Mouse (Mus musculus) c-Kit-positive CD71-negative TER-119-negative erythroid progenitor cells, embryonic 14.5 days (primary cell): ENCODE data around the gene Clmn.

Source experiments
- DNase-seq: peaks from one replicate; pipeline ENCODE4 v3.0.0-alpha.2; 2013; ENCODE audit warnings: low read depth

The Clmn gene

GRCm38 (mm10) chr12:104864439-104865165 lies at the start of gene Clmn:
Gene Clmn, minus strand, starts transcription at chr12:104865076.
- DNase-seq, result no peak

GRCm38 (mm10) chr12:104912990-104913389 lies 48.1 kb upstream of the Clmn start:
- DNase-seq, result no peak

DNA sequence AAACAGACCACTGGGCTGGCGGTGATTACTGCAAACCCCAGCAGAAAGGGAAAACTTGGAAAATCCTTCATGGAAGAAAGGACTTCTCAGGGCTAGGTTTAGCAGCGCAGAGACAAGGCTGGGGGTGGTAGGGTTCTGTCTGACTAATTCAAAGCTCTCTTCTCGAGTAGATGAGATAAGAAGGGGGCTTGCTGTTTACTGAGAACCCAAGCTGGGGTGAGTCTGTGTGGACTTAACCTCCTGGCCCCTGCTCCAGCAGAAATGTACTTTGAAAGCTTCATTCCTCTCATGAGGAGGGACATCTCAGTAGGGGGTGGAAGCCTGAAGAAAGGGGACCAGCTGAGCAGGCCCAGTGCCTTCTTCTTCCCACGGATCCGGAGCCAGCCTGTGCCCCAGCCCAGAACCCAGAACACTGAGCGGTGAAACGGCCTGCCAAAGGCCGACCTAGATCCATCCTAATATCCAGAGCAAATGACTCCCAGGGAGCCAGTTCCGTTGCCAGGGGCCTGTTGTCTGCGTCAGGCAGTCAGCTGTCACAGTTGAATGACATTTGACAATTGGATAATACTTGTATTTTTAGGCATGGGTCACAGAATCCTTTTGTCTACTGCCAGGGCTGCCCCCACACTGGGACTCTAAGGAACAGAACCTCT lies 47.5 kb upstream of the Clmn start:
- DNase-seq, result no peak

DNA sequence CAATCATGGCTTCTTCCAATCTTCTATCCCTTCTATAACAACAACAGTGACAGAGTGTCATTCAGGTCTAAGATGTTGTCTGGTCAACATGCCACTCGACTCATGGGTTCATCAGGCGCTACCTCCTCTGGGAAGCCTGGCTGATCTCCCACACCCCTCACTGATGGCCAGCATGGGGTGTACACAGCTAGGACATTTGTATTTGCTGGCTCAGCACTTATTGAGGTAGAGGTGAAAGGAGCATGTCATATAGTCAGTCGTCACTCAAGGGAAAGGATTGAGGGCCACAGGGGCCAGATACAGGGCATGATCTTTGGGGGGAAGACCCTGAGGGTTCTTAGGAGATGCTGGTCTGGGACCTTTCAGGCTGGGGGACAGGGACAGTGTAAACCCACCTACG lies 44.9 kb upstream of the Clmn start:
- DNase-seq, result no peak

GRCm38 (mm10) chr12:104908986-104909385 lies 44.1 kb upstream of the Clmn start:
- DNase-seq, result no peak

- no peak for DNase-seq
These were observed 43.3 kb upstream of the Clmn start for GRCm38 (mm10) chr12:104908024-104908781.

DNA sequence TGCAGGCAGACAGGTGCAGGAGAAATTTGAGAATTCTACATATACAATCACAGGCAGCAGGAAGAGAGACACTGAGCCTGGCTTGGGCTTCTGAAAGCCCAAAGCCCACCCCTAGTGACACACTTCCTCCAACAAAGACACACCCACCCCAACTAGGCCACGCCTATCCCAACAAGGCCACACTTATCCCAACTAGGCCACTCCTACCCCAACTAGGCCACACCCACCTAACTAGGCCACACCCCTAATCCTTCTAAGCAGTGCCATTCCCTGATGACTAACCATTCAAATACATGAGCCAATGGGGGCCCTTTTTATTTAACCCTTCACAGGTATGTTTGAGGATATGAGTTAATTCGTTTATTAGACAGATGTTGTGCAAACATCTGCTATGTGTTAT lies 42.3 kb upstream of the Clmn start:
- DNase-seq, result no peak

DNA sequence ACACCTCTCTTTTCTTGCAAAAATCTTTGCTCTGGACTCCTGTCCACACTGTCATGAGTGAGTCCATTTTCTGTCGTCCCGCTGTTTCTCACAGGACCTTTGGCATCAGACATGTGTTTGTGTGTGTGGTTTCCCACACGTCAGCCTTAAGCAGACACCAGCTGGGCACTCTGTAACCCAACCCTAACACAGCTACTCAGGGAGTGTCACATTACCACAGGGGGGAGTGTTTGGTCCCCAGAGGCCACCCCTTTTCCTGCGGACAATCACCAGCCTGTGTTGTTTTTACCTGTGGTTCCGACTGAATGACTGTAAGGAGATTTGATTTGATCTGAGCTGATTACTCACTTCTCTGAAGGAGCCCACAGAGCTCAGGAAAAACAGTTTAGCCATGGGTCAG lies 39.3 kb upstream of the Clmn start:
- DNase-seq, result no peak

- DNase-seq, result no peak
These were observed 37.6 kb upstream of the Clmn start for GRCm38 (mm10) chr12:104902392-104903053.

- DNase-seq, result no peak
These were observed 36.4 kb upstream of the Clmn start for GRCm38 (mm10) chr12:104901320-104901719.

DNA sequence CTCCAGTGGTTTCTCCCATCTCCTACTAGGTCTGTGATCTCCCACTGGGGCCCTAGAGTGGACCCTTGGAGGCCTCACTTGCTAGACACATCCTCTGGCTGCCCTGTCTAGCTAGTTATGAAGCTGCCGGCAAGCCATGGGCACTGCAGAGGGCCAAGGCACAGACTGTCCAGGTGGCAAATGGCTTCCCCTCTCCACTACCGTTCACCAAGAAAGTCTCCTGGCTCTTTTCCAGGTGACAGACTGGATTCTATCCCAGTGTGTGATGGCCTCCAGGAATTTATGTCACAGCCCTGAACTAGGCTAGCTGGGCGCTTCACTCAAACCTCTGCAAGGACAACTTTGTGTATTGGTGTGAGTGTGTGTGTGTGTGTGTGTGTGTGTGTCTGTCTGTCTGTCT lies 35.0 kb upstream of the Clmn start:
- DNase-seq, result no peak

DNA sequence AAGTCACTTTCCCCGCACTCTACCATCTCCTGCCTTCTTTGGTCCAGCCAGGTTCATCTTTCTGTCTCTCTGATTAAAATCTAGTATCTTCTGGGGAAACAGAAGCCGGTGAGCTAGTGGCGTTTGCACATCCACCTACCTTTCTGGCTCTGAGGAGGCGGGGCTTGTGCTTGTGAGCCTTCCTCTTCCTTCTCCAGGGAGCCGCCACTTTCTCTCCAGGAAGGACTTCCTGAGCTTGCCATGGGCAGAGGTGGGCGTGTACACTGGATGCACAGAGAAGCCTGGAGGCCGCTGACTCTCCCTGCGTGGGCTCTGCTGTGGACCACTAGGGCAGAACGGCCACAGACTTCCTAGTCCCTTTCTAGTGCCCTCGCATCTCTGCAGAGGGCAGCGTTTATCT lies 34.3 kb upstream of the Clmn start:
- no peak for DNase-seq

DNA sequence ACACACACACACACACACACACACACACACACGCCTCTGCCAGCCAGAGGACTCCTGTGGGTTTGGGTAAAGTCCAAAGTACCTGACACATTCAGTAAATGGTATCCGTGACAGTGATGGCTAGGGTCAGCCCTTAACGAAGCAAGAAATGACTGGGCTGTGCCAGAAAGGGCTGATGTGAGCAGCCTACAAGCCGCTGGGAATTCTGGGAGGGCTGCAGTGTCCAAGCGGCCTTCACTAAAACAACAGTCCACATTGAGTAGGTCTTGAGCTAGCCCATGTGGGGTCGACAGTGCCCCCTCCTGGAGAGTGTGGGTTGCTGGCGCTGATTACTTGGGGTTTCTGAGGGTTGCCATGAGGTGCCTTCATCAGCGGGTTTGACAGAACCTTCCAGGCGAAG lies 33.8 kb upstream of the Clmn start:
- no peak for DNase-seq

DNA sequence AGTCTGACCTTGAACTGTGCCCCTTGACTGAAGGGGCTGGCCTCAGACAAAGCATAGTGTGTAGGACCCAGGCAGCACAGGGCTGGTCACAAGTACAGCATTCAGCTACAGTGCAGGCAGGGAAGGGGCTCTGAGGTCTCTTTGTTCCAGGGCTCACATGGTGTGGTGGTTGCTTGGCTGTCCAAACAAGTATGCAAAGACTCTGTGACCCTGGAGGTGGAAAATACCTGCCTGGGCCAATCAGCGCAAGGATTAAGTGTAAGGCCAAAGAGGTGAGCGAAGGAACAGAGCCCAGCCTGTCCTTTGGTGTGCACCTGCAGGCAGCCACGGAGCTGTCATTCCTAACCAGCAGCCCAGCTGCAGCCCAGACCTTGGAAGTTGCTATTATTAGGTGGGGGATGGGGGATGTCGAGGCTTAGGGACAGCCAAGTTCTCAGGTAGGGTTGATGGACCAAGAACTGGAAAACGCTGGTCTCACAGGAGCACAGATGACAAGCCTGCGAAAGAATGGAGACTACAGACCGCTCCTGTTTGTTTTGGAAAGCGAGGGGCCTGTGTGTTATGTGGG lies 32.3 kb upstream of the Clmn start:
- no peak for DNase-seq

- DNase-seq, result no peak
These were observed 31.8 kb upstream of the Clmn start for GRCm38 (mm10) chr12:104896640-104897039.

DNA sequence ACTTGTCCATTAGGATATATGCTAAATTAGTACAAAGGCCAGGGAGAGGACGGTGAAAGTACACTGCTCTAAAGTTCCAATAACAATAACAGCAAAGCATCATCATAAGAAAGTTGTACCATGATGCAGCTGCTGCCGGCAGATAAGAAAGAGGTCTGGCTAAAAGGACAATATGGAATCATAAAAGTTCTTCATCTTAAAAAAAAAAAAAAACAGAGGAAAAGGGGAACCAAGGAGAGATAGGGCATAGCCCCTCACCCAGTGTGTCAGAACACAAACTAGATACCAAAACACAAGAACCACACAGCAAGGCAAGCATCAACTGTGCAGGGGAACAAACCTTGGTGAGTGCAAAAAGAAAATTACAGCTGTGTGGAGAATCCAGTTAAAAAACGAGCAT lies 27.4 kb upstream of the Clmn start:
- DNase-seq, result no peak

GRCm38 (mm10) chr12:104890066-104890465 lies 25.2 kb upstream of the Clmn start:
- no peak for DNase-seq

GRCm38 (mm10) chr12:104886104-104886503 lies 21.2 kb upstream of the Clmn start:
- no peak for DNase-seq

DNA sequence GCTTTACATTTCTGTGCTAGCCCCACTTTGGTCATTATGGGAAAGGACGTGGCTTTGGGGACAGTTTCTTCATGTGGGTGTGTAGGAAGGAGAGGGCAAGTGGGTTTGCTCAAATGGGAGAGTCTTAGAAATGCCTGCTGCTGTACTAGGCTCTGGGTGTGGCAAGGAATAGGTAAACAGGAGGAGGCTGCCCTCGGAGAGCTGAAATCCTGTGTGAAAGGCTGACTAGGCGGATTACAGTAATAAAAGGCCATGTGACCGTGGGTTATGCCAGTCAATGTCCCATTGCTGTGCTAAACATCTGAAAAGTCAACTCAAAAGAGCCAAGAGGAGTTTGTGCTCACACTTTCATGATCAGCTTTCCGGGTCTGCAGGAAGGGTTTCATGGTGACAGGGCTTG lies 17.7 kb upstream of the Clmn start:
- DNase-seq, result no peak

DNA sequence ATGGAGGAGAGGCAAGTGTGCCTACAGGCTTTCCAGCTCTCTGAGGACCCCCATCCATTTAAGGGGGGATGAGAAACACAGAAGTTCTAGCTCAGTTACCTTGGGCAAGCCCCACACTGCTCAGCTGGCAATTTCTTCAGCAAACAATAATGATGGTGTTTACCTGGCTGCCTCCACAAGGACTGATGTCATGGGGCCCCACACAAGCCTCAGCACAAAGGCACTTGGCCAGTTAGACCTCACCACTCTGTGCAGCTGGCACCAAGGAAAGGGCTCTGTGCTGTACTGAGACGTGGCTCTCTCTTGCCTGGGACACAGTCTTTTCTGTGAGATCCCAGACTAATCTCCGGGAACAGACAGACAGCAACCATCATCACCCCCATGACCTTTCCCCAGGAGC lies 17.2 kb upstream of the Clmn start:
- DNase-seq, result no peak

GRCm38 (mm10) chr12:104881518-104882060 lies 16.7 kb upstream of the Clmn start:
- DNase-seq, result no peak

DNA sequence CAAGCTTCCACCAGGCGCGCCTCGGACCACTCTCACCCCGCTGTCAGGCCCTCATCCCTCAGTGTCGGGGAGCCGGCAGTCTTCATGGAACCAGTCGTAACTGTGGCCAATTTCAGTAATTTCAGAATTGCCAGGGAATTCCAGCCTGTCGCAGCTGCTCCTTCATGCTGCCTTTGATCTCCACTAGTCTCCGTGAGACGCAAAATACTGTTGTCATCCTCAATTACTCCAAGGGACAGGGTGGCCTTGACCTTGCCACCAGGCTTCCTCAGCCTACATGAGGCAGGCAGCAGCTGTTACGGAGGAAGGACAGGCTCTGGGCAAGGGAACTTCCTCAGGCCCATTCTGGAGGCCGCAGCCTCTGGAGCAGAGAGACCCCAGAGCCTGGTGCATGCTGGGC lies 15.5 kb upstream of the Clmn start:
- DNase-seq, result no peak
